Mouse (Mus musculus) thymus, adult 2 months (tissue): Measurements from ENCODE around the gene Ubiad1. TPM values are rescaled to one million over a fixed set of nuclear protein-coding genes. Genes with fewer than 3 reads are reported as not detected.

Experiments
- DNase-seq: peaks from one replicate; pipeline ENCODE4 v3.0.0; 2021
- H3K27ac ChIP-seq: fragments of 200-500 bp; 2 replicates; pipeline ENCODE4 v1.5.1; 2012; ENCODE audit warnings: low read length, control low read depth; ENCODE audit not compliant: control insufficient read depth, insufficient read depth
- H3K27me3 ChIP-seq: fragments of 200-500 bp; 2 replicates; pipeline ENCODE4 v1.6.1; 2012; ENCODE audit warnings: mild to moderate bottlenecking, low read length, moderate library complexity, mixed read lengths; ENCODE audit not compliant: control insufficient read depth, insufficient read depth
- H3K36me3 ChIP-seq: fragments of 200-500 bp; 2 replicates; pipeline ENCODE4 v1.6.1; 2012; ENCODE audit warnings: mild to moderate bottlenecking, low read length, moderate library complexity; ENCODE audit not compliant: control insufficient read depth, insufficient read depth
- H3K4me1 ChIP-seq: fragments of 200-500 bp; replicated peaks from 2 replicates; pipeline ENCODE4 v1.6.1; 2012; ENCODE audit warnings: low read length; ENCODE audit not compliant: control insufficient read depth, insufficient read depth
- H3K4me3 ChIP-seq: fragments of 200-500 bp; 2 replicates; pipeline ENCODE4 v1.5.1; 2012; ENCODE audit warnings: mild to moderate bottlenecking, low read length, control low read depth, moderate library complexity; ENCODE audit not compliant: control insufficient read depth, insufficient read depth
- CTCF ChIP-seq: fragments of 200-500 bp; IDR thresholded peaks from 2 replicates; pipeline ENCODE4 v1.5.1; 2012; ENCODE audit warnings: mild to moderate bottlenecking, control low read depth, low read length, moderate library complexity, borderline replicate concordance; ENCODE audit not compliant: control insufficient read depth, poor library complexity, insufficient read depth; ENCODE audit errors: extremely low read depth
- POLR2A ChIP-seq: fragments of 200-500 bp; IDR thresholded peaks from 2 replicates; pipeline ENCODE4 v1.6.1; 2012; ENCODE audit warnings: mild to moderate bottlenecking, low read length, control low read depth, moderate library complexity; ENCODE audit not compliant: control insufficient read depth, poor library complexity, insufficient read depth; ENCODE audit errors: extremely low read depth
- WGBS: fragments of 180-500 bp; shearing (Covaris S2); methylation state at CpG from one replicate; pipeline ENCODE4 v1.1.7; 2018; 5-methylcytosine and 5-hydroxymethylcytosine counted together
- polyA plus RNA-seq: library from polyadenylated mRNA; depleted of rRNA; stranded (reverse); fragments of >200 nt; gene quantifications from 2 replicates; pipeline ENCODE4 v1.2.3, GENCODE M21; 2012

Gene Ubiad1
- polyA plus RNA-seq, 1 experiment = 20.0 TPM

- H3K4me3 ChIP-seq = no peak overlapping the region
- no peaks in the 10 kb centered on the region for H3K36me3 ChIP-seq
- H3K27me3 ChIP-seq = no peaks in the 10 kb centered on the region
- no peaks in the 10 kb centered on the region for H3K4me1 ChIP-seq
- H3K27ac ChIP-seq = no peak overlapping the region
- no peak for DNase-seq
- TF ChIP-seq CTCF (no peak), POLR2A (no peak)
- 93% methylated on average over 3 of the region's 3 CpGs for WGBS
These were observed 9.5 kb downstream of the Ubiad1 start for GRCm38 (mm10) chr4:148435106-148435505.

- DNase-seq = no peak
- Histone ChIP-seq H3K4me3 (no peak overlapping the region), H3K36me3 (no peaks in the 10 kb centered on the region), H3K27me3 (no peaks in the 10 kb centered on the region), H3K27ac (no peak overlapping the region), H3K4me1 (no peaks in the 10 kb centered on the region)
- TF ChIP-seq POLR2A (no peak), CTCF (no peak)
- WGBS = 92% methylated on average over 4 of the region's 4 CpGs
These were observed 10.0 kb downstream of the Ubiad1 start for GRCm38 (mm10) chr4:148434554-148434953.

- WGBS = 88% methylated on average over 5 of the region's 5 CpGs
- DNase-seq = no peak
- H3K27ac ChIP-seq = no peak overlapping the region
- no peaks in the 10 kb centered on the region for H3K4me1 ChIP-seq
- H3K36me3 ChIP-seq = no peaks in the 10 kb centered on the region
- TF ChIP-seq CTCF (no peak), POLR2A (no peak)
- no peaks in the 10 kb centered on the region for H3K27me3 ChIP-seq
- no peak overlapping the region for H3K4me3 ChIP-seq
These were observed 10.8 kb downstream of the Ubiad1 start for GRCm38 (mm10) chr4:148433813-148434212.

GRCm38 (mm10) chr4:148433336-148433735 is 11.2 kb downstream of the Ubiad1 start:
- no peaks in the 10 kb centered on the region for H3K27me3 ChIP-seq
- no peak overlapping the region for H3K27ac ChIP-seq
- no peak for TF ChIP-seq POLR2A
- no peaks in the 10 kb centered on the region for H3K4me1 ChIP-seq
- no peaks in the 10 kb centered on the region for H3K36me3 ChIP-seq
- no peak overlapping the region for H3K4me3 ChIP-seq
- WGBS = 95% methylated on average over 18 of the region's 18 CpGs
- DNase-seq = no peak

GRCm38 (mm10) chr4:148432488-148432887 is 12.1 kb downstream of the Ubiad1 start:
- 41% methylated on average over 4 of the region's 4 CpGs for WGBS
- Histone ChIP-seq H3K36me3 (no peaks in the 10 kb centered on the region), H3K27ac (no peak overlapping the region), H3K4me3 (no peak overlapping the region), H3K27me3 (no peaks in the 10 kb centered on the region), H3K4me1 (no peaks in the 10 kb centered on the region)
- DNase-seq = no peak
- TF ChIP-seq POLR2A (no peak), CTCF (no peak)

- Histone ChIP-seq H3K4me3 (no peak overlapping the region), H3K4me1 (no peaks in the 10 kb centered on the region), H3K27ac (no peak overlapping the region), H3K27me3 (no peaks in the 10 kb centered on the region), H3K36me3 (no peaks in the 10 kb centered on the region)
- DNase-seq = no peak
- TF ChIP-seq POLR2A = no peak
- no peak for TF ChIP-seq CTCF
- WGBS = 54% methylated on average over 11 of the region's 11 CpGs
These were observed 13.6 kb downstream of the Ubiad1 start for GRCm38 (mm10) chr4:148430880-148431519.

GRCm38 (mm10) chr4:148429686-148430085 is 14.9 kb downstream of the Ubiad1 start:
- H3K4me1 ChIP-seq = no peaks in the 10 kb centered on the region
- TF ChIP-seq POLR2A (no peak), CTCF (peak; percentile 86)
- H3K4me3 ChIP-seq = no peak overlapping the region
- WGBS = 38% methylated on average over 6 of the region's 6 CpGs
- no peaks in the 10 kb centered on the region for H3K36me3 ChIP-seq
- DNase-seq = peak; percentile 67
- H3K27ac ChIP-seq = no peak overlapping the region
- no peaks in the 10 kb centered on the region for H3K27me3 ChIP-seq
